Mouse (Mus musculus) stomach, embryonic 16.5 days (tissue): ENCODE data around the gene Tlr4. TPM values are rescaled to one million over a fixed set of nuclear protein-coding genes. Genes with fewer than 3 reads are reported as not detected.

Experiments used
- ATAC-seq: fragments of 200-750 bp; cut with Nextera tagmentation; 2 replicates; pipeline ENCODE4 v1.8.0; 2017; ENCODE audit warnings: moderate number of reproducible peaks, moderate TSS enrichment; ENCODE audit not compliant: insufficient read depth, low FRiP score
- H3K27ac ChIP-seq: fragments of 300-500 bp; sonication (generic); 2 replicates; pipeline ENCODE4 v1.5.1; 2014; ENCODE audit warnings: low read length
- H3K27me3 ChIP-seq: fragments of 300-500 bp; sonication (generic); 2 replicates; pipeline ENCODE4 v1.6.1; 2014; ENCODE audit warnings: low read length, control low read depth, mixed read lengths; ENCODE audit not compliant: control insufficient read depth, insufficient read depth
- H3K36me3 ChIP-seq: fragments of 300-500 bp; sonication (generic); 2 replicates; pipeline ENCODE4 v1.6.1; 2014; ENCODE audit warnings: low read length; ENCODE audit not compliant: control insufficient read depth, insufficient read depth
- H3K4me1 ChIP-seq: fragments of 300-500 bp; sonication (generic); 2 replicates; pipeline ENCODE4 v1.6.1; 2014; ENCODE audit warnings: low read length, control low read depth, mixed read lengths; ENCODE audit not compliant: control insufficient read depth, insufficient read depth
- H3K4me2 ChIP-seq: fragments of 300-500 bp; sonication (generic); 2 replicates; pipeline ENCODE4 v1.6.1; 2014; ENCODE audit warnings: low read depth, low read length, mixed read lengths
- H3K4me3 ChIP-seq: fragments of 300-500 bp; sonication (generic); replicated peaks from 2 replicates; pipeline ENCODE4 v1.5.1; 2014; ENCODE audit warnings: mild to moderate bottlenecking, low read length
- H3K9ac ChIP-seq: fragments of 300-500 bp; sonication (generic); 2 replicates; pipeline ENCODE4 v1.6.1; 2014; ENCODE audit warnings: low read length
- H3K9me3 ChIP-seq: fragments of 300-500 bp; sonication (generic); replicated peaks from 2 replicates; pipeline ENCODE4 v1.6.1; 2016; ENCODE audit warnings: low read length, control low read depth; ENCODE audit not compliant: control insufficient read depth
- WGBS: fragments of 180-500 bp; shearing (Covaris S2); extraction: QIAGEN DNeasy Blood & Tissue Kit; methylation state at CpG from one replicate; pipeline ENCODE4 v1.1.7; 2014; 5-methylcytosine and 5-hydroxymethylcytosine counted together
- polyA plus RNA-seq: library from polyadenylated mRNA; unstranded; fragments of >200 nt; fragmentation: Nextera tagmentation; extraction: Ambion mirVana; gene quantifications from 2 replicates; pipeline ENCODE4 v1.2.1, GENCODE M21; 2015

The Tlr4 gene
- polyA plus RNA-seq, 1 experiment from 2014 or later, result 2.9 TPM

GRCm38 (mm10) chr4:66926066-66926465, 98.7 kb downstream of the Tlr4 start:
- H3K9ac ChIP-seq, result no peak overlapping the region
- H3K4me2 ChIP-seq, result no peak overlapping the region
- H3K9me3 ChIP-seq, result no peaks in the 10 kb centered on the region
- WGBS, result 48% methylated on average over 4 of the region's 4 CpGs
- H3K36me3 ChIP-seq, result no peaks in the 10 kb centered on the region
- no peak for ATAC-seq
- H3K4me1 ChIP-seq, result no peaks in the 10 kb centered on the region
- no peaks in the 10 kb centered on the region for H3K27me3 ChIP-seq
- H3K27ac ChIP-seq, result no peak overlapping the region
- H3K4me3 ChIP-seq, result no peak overlapping the region

DNA sequence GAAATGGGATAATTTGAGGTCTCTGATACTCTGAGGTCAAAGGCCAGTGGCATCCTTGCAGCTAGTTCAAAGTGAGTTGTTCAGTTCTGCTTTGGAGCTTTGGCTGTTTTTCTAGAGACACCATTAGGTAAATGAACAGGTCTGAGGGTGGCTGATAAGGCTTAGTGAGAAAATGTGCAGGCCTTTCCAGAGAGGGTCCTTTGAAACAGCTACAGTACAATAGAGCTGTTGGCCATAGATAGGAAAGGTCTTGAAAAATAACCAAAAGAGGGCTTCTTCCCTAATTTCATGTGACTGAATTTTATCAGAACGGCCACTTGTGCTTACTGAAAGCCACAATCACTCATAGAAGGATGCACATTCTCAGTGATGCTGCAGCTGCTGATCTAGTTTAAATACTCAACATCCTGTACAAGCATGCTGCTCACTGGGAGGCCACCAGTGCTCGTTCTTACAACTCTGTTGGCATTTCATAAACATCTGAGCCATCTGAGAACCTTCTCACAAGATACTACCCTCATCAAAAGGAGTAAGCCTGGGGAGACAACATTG, 100.2 kb downstream of the Tlr4 start:
- no peak overlapping the region for H3K9ac ChIP-seq
- no peaks in the 10 kb centered on the region for H3K36me3 ChIP-seq
- H3K27ac ChIP-seq, result no peak overlapping the region
- H3K4me1 ChIP-seq, result no peaks in the 10 kb centered on the region
- 52% methylated on average over 2 of the region's 2 CpGs for WGBS
- no peaks in the 10 kb centered on the region for H3K9me3 ChIP-seq
- no peak overlapping the region for H3K4me3 ChIP-seq
- H3K4me2 ChIP-seq, result no peak overlapping the region
- ATAC-seq, result no peak
- no peaks in the 10 kb centered on the region for H3K27me3 ChIP-seq

- Histone ChIP-seq H3K9ac (no peak overlapping the region), H3K4me1 (no peaks in the 10 kb centered on the region), H3K27me3 (no peaks in the 10 kb centered on the region), H3K36me3 (no peaks in the 10 kb centered on the region), H3K4me3 (no peak overlapping the region), H3K4me2 (no peak overlapping the region), H3K27ac (no peak overlapping the region), H3K9me3 (no peaks in the 10 kb centered on the region)
- no peak for ATAC-seq
- WGBS, result 70% methylated on average over 4 of the region's 4 CpGs
These were observed 111.2 kb downstream of the Tlr4 start for GRCm38 (mm10) chr4:66938489-66939061.

DNA sequence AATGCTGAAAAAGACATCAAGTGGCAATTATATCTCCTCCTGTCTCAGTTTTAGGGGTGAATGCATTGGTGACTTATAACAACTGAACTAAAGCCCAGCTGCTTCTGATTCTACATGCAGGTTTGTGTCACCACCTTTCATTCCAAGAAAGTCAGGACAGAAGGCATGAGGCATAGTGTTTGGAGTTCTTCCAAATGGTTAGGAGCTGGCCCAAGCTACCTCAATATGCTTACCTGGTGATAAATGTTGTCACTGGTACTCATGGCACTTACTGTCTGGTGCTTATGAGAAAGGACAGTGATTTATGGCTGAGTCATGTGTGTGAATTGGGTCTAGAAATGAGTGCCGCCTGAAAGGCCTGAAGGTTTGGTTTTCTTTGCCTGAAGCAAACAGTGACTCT, 114.5 kb downstream of the Tlr4 start:
- Histone ChIP-seq H3K36me3 (no peaks in the 10 kb centered on the region), H3K27ac (no peak overlapping the region), H3K9ac (no peak overlapping the region), H3K9me3 (no peaks in the 10 kb centered on the region), H3K4me2 (no peak overlapping the region), H3K4me3 (no peak overlapping the region), H3K27me3 (no peaks in the 10 kb centered on the region), H3K4me1 (no peaks in the 10 kb centered on the region)
- no peak for ATAC-seq
- WGBS, result 53% methylated on average over 1 of the region's 1 CpGs

GRCm38 (mm10) chr4:66943699-66944098, 116.3 kb downstream of the Tlr4 start:
- H3K27me3 ChIP-seq, result no peaks in the 10 kb centered on the region
- H3K9me3 ChIP-seq, result no peaks in the 10 kb centered on the region
- H3K9ac ChIP-seq, result no peak overlapping the region
- H3K4me3 ChIP-seq, result no peak overlapping the region
- H3K4me1 ChIP-seq, result no peaks in the 10 kb centered on the region
- ATAC-seq, result no peak
- no peaks in the 10 kb centered on the region for H3K36me3 ChIP-seq
- H3K4me2 ChIP-seq, result no peak overlapping the region
- H3K27ac ChIP-seq, result no peak overlapping the region

DNA sequence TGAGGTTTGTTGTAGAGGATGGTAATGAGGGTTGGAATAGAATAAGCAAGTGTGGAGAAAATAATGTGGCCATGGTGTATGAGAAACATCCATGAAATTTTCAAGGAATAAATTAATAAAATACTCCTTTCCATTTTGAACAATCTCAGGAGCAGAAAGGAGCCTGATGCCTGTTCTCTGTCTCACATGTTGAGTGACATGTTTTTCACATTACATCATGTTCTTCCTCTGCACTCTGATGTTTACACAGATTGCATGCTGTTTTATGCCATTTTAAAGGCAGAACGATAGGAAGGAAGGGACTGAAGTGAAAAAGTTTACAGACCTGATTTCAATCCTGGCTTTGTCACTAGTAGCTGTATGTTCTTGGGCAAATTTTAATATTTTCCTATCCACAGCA, 120.3 kb downstream of the Tlr4 start:
- Histone ChIP-seq H3K4me1 (no peaks in the 10 kb centered on the region), H3K27me3 (no peaks in the 10 kb centered on the region), H3K9ac (no peak overlapping the region), H3K4me2 (no peak overlapping the region), H3K36me3 (no peaks in the 10 kb centered on the region), H3K4me3 (no peak overlapping the region), H3K9me3 (no peaks in the 10 kb centered on the region), H3K27ac (no peak overlapping the region)
- ATAC-seq, result no peak
- WGBS, result 21% methylated on average over 1 of the region's 1 CpGs

- WGBS, result 54% methylated on average over 3 of the region's 3 CpGs
- Histone ChIP-seq H3K9ac (no peak overlapping the region), H3K4me1 (no peaks in the 10 kb centered on the region), H3K27me3 (no peaks in the 10 kb centered on the region), H3K36me3 (no peaks in the 10 kb centered on the region), H3K4me2 (no peak overlapping the region), H3K9me3 (no peaks in the 10 kb centered on the region), H3K4me3 (no peak overlapping the region), H3K27ac (no peak overlapping the region)
- no peak for ATAC-seq
These were observed 147.5 kb downstream of the Tlr4 start for GRCm38 (mm10) chr4:66974918-66975317.
